Mouse (Mus musculus): ENCODE data around the gene Ildr2.

The Ildr2 gene

GRCm38 (mm10) chr1:166284390-166284789, 30.5 kb downstream of the Ildr2 start:
- no peak for DNase-seq

- no peak for DNase-seq
Observed at GRCm38 (mm10) chr1:166286231-166286630, 32.3 kb downstream of the Ildr2 start.

GRCm38 (mm10) chr1:166290562-166290961, 36.6 kb downstream of the Ildr2 start:
- DNase-seq: no peak

- DNase-seq: no peak
Observed at GRCm38 (mm10) chr1:166293086-166293485, 39.1 kb downstream of the Ildr2 start.

- no peak for DNase-seq
Observed at GRCm38 (mm10) chr1:166295548-166295947, 41.6 kb downstream of the Ildr2 start.

- no peak for DNase-seq
Observed at GRCm38 (mm10) chr1:166296371-166296770, 42.4 kb downstream of the Ildr2 start.

GRCm38 (mm10) chr1:166296971-166297370, 43.0 kb downstream of the Ildr2 start:
- DNase-seq: no peak

GRCm38 (mm10) chr1:166297499-166298111, 43.7 kb downstream of the Ildr2 start:
- DNase-seq: no peak

- DNase-seq: no peak
Observed at GRCm38 (mm10) chr1:166298884-166299283, 44.9 kb downstream of the Ildr2 start.

GRCm38 (mm10) chr1:166299821-166300220, 45.9 kb downstream of the Ildr2 start:
- DNase-seq: no peak

- DNase-seq: no peak
Observed at GRCm38 (mm10) chr1:166300526-166300925, 46.6 kb downstream of the Ildr2 start.

GRCm38 (mm10) chr1:166304352-166305240, 50.7 kb downstream of the Ildr2 start:
- DNase-seq: no peak

GRCm38 (mm10) chr1:166308471-166308850, 54.5 kb downstream of the Ildr2 start:
- no peak for DNase-seq

GRCm38 (mm10) chr1:166308851-166309715, 55.1 kb downstream of the Ildr2 start:
- DNase-seq: peak; percentile 13 to 44

GRCm38 (mm10) chr1:166311151-166311550, 57.2 kb downstream of the Ildr2 start:
- DNase-seq: no peak

GRCm38 (mm10) chr1:166313637-166314036, 59.7 kb downstream of the Ildr2 start:
- DNase-seq: no peak

GRCm38 (mm10) chr1:166315706-166316105, 61.8 kb downstream of the Ildr2 start:
- no peak for DNase-seq

- DNase-seq: peak in 1 of 2 experiments; percentile 64
Observed at GRCm38 (mm10) chr1:166319132-166319698, 65.3 kb downstream of the Ildr2 start.

GRCm38 (mm10) chr1:166326421-166326820, 72.5 kb downstream of the Ildr2 start:
- DNase-seq: no peak

- no peak for DNase-seq
Observed at GRCm38 (mm10) chr1:166330752-166331151, 76.8 kb downstream of the Ildr2 start.

GRCm38 (mm10) chr1:166339110-166339509, 85.2 kb downstream of the Ildr2 start:
- DNase-seq: peak; percentile 42 to 43

- no peak for DNase-seq
Observed at GRCm38 (mm10) chr1:166342060-166342459, 88.1 kb downstream of the Ildr2 start.

GRCm38 (mm10) chr1:166342539-166342938, 88.6 kb downstream of the Ildr2 start:
- DNase-seq: no peak

Data from lung, postnatal 4 days (tissue).